Mouse (Mus musculus) olfactory bulb, adult 2 months (tissue): ENCODE data around the gene 1110008P14Rik. TPM values are rescaled to one million over a fixed set of nuclear protein-coding genes. Genes with fewer than 3 reads are reported as not detected.

Experiments
- H3K27ac ChIP-seq: fragments of 200-500 bp; 2 replicates; pipeline ENCODE4 v1.5.1; 2012; ENCODE audit warnings: low read depth, low read length; ENCODE audit not compliant: insufficient read depth
- H3K4me1 ChIP-seq: fragments of 200-500 bp; 2 replicates; pipeline ENCODE4 v1.6.1; 2012; ENCODE audit warnings: low read length; ENCODE audit not compliant: control insufficient read depth, insufficient read depth
- H3K4me3 ChIP-seq: fragments of 200-500 bp; 2 replicates; pipeline ENCODE4 v1.5.1; 2012; ENCODE audit warnings: mild to moderate bottlenecking, low read depth, low read length, moderate library complexity; ENCODE audit not compliant: insufficient read depth
- CTCF ChIP-seq: fragments of 200-500 bp; IDR thresholded peaks from 2 replicates; pipeline ENCODE4 v1.5.1; 2012; ENCODE audit warnings: low read depth, mild to moderate bottlenecking, low read length, moderate library complexity; ENCODE audit not compliant: insufficient read depth
- POLR2A ChIP-seq: fragments of 200-500 bp; IDR thresholded peaks from 2 replicates; pipeline ENCODE4 v1.6.1; 2012; ENCODE audit warnings: mild to moderate bottlenecking, low read depth, low read length, moderate library complexity; ENCODE audit not compliant: insufficient read depth
- WGBS: fragments of 180-500 bp; shearing (Covaris S2); methylation state at CpG from one replicate; pipeline ENCODE4 v1.1.7; 2018; 5-methylcytosine and 5-hydroxymethylcytosine counted together
- polyA plus RNA-seq: library from polyadenylated mRNA; stranded (reverse); fragments of >200 nt; gene quantifications from 2 replicates; pipeline ENCODE4 v1.2.4, GENCODE M21; 2012; ENCODE audit warnings: low replicate concordance; ENCODE audit not compliant: missing spikeins, insufficient read depth, insufficient read length

The 1110008P14Rik gene
- polyA plus RNA-seq, 1 experiment: not detected

- WGBS: 94% methylated on average over 10 of the region's 10 CpGs
- H3K4me1 ChIP-seq: peaks cover 20% of the 10 kb centered on the region
- H3K4me3 ChIP-seq: no peak overlapping the region
- H3K27ac ChIP-seq: no peak overlapping the region
- no peak for TF ChIP-seq CTCF
- no peak for TF ChIP-seq POLR2A
Observed at GRCm38 (mm10) chr2:32376963-32377362, 4.8 kb downstream of the 1110008P14Rik start.

- WGBS: 72% methylated on average over 13 of the region's 13 CpGs
- no peak overlapping the region for H3K4me3 ChIP-seq
- no peak for TF ChIP-seq CTCF
- TF ChIP-seq POLR2A: no peak
- H3K27ac ChIP-seq: no peak overlapping the region
- H3K4me1 ChIP-seq: peaks cover 14% of the 10 kb centered on the region
Observed at GRCm38 (mm10) chr2:32375317-32375940, 6.3 kb downstream of the 1110008P14Rik start.

GRCm38 (mm10) chr2:32374191-32374590 lies 7.5 kb downstream of the 1110008P14Rik start:
- Histone ChIP-seq H3K4me1 (peaks cover 10% of the 10 kb centered on the region; the same call in 1 of the 2 replicates), H3K4me3 (no peak overlapping the region), H3K27ac (no peak overlapping the region)
- no peak for TF ChIP-seq POLR2A
- TF ChIP-seq CTCF: no peak
- 88% methylated on average over 10 of the region's 10 CpGs for WGBS

GRCm38 (mm10) chr2:32367315-32367714 lies 14.4 kb downstream of the 1110008P14Rik start:
- WGBS: 94% methylated on average over 5 of the region's 5 CpGs
- Histone ChIP-seq H3K27ac (no peak overlapping the region), H3K4me3 (no peak overlapping the region), H3K4me1 (peaks cover 10% of the 10 kb centered on the region)
- TF ChIP-seq CTCF: no peak
- no peak for TF ChIP-seq POLR2A

GRCm38 (mm10) chr2:32364121-32364520 lies 17.6 kb downstream of the 1110008P14Rik start:
- H3K27ac ChIP-seq: no peak overlapping the region
- no peak for TF ChIP-seq POLR2A
- no peak for TF ChIP-seq CTCF
- WGBS: 79% methylated on average over 8 of the region's 8 CpGs
- no peak overlapping the region for H3K4me3 ChIP-seq
- peaks cover 15% of the 10 kb centered on the region for H3K4me1 ChIP-seq

GRCm38 (mm10) chr2:32363376-32364106 lies 18.2 kb downstream of the 1110008P14Rik start:
- peaks cover 15% of the 10 kb centered on the region for H3K4me1 ChIP-seq
- TF ChIP-seq POLR2A (no peak), CTCF (no peak)
- H3K27ac ChIP-seq: peak overlapping the region; percentile 6
- H3K4me3 ChIP-seq: peak overlapping the region; percentile 75
- 5% methylated on average over 19 of the region's 19 CpGs for WGBS

GRCm38 (mm10) chr2:32362817-32363340 lies 18.9 kb downstream of the 1110008P14Rik start:
- under 1% methylated on average over 53 of the region's 53 CpGs for WGBS
- peaks cover 20% of the 10 kb centered on the region for H3K4me1 ChIP-seq
- TF ChIP-seq POLR2A (peak; percentile 41; the same call in 1 of the 2 replicates), CTCF (peak; percentile 97)
- H3K4me3 ChIP-seq: peak overlapping the region; percentile 75
- H3K27ac ChIP-seq: peak overlapping the region; percentile 64

- Histone ChIP-seq H3K27ac (peak overlapping the region; percentile 64; the same call in 1 of the 2 replicates), H3K4me1 (peaks cover 24% of the 10 kb centered on the region), H3K4me3 (peak overlapping the region; percentile 75)
- WGBS: 31% methylated on average over 5 of the region's 5 CpGs
Observed at GRCm38 (mm10) chr2:32362274-32362673, 19.5 kb downstream of the 1110008P14Rik start.

- H3K4me3 ChIP-seq: peak overlapping the region; percentile 41
- H3K4me1 ChIP-seq: peaks cover 24% of the 10 kb centered on the region
- TF ChIP-seq CTCF (peak; percentile 62), POLR2A (0 out of 2 replicates have a peak, but pooled peaks have one; percentile 48)
- H3K27ac ChIP-seq: peak overlapping the region; percentile 77
- WGBS: 3% methylated on average over 24 of the region's 24 CpGs
Observed at GRCm38 (mm10) chr2:32361437-32361836, 20.3 kb downstream of the 1110008P14Rik start.
